Mouse (Mus musculus) liver, postnatal 0 days (tissue): ENCODE results near the gene Ppp1r18.

Experiments
- CTCF ChIP-seq: sonication (generic); IDR thresholded peaks from 2 replicates; pipeline ENCODE4 v1.5.1; 2016; ENCODE audit warnings: antibody characterized with exemption, low read depth
- EP300 ChIP-seq: IDR thresholded peaks from 2 replicates; pipeline ENCODE4 v1.6.1; 2016; ENCODE audit warnings: antibody characterized with exemption, low read depth, mild to moderate bottlenecking

GRCm38 (mm10) chr17:35921710-35922109 is 56.3 kb downstream of the Ppp1r18 start:
- TF ChIP-seq EP300 (no peak), CTCF (no peak)
